Mouse (Mus musculus): ENCODE measurements around the gene Iqgap1. TPM values are rescaled to one million over a fixed set of nuclear protein-coding genes. Genes with fewer than 3 reads are reported as not detected.

Gene Iqgap1
- polyA plus RNA-seq, 1 experiment = 284 TPM

DNA sequence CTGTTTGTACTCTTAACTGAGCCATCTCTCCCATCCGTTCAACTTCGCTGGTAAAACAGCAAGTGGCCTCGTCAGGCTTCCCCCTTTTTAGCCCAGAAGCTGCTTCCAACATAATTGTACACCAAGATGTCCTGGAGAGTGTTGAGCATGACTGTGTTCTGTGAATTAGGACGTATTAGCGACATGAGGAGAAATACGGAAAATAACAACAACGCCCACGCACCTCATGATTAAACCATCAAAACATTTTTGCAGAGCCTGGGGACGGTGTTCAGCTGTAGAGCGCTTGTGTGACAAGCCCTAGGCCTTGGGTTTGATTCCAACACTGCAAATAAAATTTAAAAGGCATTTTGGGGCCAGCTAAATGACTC is 136.6 kb downstream of the Iqgap1 start:
- TF ChIP-seq POLR2A (IDR thresholded peaks at IDR 0.05; ENCODE audit: borderline replicate concordance, low read depth, low read length) (no peak), CTCF (IDR thresholded peaks at IDR 0.05; ENCODE audit: low read depth, low read length) (no peak)
- peak overlapping the region; percentile 1; the same call in 1 of the 2 replicates for H3K27ac ChIP-seq (ENCODE audit: insufficient read depth, low read depth, low read length)
- peaks cover 10% of the 10 kb centered on the region for H3K4me1 ChIP-seq (ENCODE audit: control insufficient read depth, insufficient read depth, low read length)
- peak overlapping the region; percentile 98 for H3K4me3 ChIP-seq (ENCODE audit: insufficient read depth, low read length)

DNA sequence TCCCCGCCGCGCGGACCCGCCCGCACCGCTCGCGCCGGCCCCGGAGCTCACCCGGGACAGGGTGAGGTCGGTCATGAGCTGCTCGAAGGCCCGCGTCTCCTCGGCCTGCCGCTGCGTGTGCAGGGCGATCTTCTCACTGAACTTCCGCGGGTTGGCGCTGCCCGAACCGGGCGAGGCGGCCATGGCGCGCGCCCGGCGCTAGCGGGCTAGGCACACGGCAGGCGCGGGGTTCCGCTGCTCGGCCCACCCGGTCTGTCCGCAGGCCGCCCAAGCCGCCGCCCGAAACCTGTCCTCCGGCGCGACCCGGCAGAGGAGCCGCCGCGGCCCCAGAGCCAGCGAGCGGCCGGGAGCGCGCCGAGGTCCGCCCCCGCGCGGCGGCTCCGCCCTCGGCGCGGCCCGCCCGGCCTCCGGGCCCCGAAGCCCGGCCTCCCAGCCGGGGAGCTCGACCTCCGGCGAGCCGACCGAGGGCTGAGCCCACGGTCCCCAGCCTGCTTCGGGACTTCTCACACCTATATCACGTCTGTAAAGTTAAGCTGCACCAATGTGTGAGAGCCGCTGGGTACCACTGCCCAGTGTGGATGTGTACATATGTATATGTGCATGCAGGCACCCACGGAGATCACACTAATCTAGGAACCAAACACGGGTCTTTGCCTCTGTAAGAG is 137.1 kb downstream of the Iqgap1 start, which contains the start of gene Crtc3:
Gene Crtc3 (minus strand): TSS at position 322 of the 665 bp plus-strand sequence.
- Histone ChIP-seq H3K4me1 (ENCODE audit: control insufficient read depth, insufficient read depth, low read length) (peaks cover 13% of the 10 kb centered on the region), H3K27ac (ENCODE audit: insufficient read depth, low read depth, low read length) (peak within 1 kb of the TSS; percentile 49), H3K4me3 (ENCODE audit: insufficient read depth, low read length) (peak within 1 kb of the TSS; percentile 98)
- TF ChIP-seq POLR2A (IDR thresholded peaks at IDR 0.05; ENCODE audit: borderline replicate concordance, low read depth, low read length) (no peak), CTCF (IDR thresholded peaks at IDR 0.05; ENCODE audit: low read depth, low read length) (no peak)

DNA sequence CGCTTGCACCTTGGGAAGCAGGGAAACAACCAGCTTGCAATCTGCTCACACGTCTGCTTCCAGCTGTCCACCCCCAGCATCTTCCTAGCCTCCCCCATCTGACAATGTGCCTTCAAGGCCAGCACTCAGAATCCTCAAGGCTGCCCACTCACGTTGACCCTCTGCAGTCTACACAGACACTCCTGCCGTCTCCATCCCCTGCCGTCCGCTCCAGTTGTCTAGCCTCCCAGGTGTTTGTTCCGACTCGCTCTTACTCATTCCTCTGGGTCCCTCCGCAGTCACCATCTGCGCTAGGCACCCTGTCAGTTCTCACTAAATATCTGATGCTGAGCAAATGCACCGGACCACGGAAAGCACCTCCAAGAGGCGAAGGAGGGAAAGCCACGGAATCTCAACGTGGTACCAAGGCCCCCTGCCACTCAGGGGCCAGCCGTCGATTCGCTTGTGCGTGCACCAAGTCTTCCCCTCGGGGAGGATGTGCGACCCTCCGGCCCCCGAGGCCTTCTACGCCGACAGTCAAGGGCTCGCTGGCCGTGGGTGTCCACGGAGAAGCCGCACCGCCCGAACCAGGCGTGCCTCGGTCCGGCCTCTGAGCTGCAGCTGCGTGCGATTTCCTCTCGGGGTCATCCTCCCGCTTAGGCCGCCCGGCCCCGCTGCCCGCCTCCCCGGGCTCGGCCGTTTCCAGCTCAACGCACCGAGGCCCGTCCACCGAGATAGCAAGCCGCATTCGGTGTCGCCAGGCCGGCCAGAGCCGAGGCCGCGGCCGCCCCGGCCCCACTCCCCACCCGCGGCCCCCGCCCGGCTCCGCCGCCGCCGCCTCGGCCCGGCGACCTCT is 137.8 kb downstream of the Iqgap1 start:
- Histone ChIP-seq H3K27ac (ENCODE audit: insufficient read depth, low read depth, low read length) (peak overlapping the region; percentile 49; the same call in 1 of the 2 replicates), H3K4me3 (ENCODE audit: insufficient read depth, low read length) (peak overlapping the region; percentile 98), H3K4me1 (ENCODE audit: control insufficient read depth, insufficient read depth, low read length) (peaks cover 13% of the 10 kb centered on the region)
- TF ChIP-seq POLR2A (IDR thresholded peaks at IDR 0.05; ENCODE audit: borderline replicate concordance, low read depth, low read length) (no peak), CTCF (IDR thresholded peaks at IDR 0.05; ENCODE audit: low read depth, low read length) (no peak)

DNA sequence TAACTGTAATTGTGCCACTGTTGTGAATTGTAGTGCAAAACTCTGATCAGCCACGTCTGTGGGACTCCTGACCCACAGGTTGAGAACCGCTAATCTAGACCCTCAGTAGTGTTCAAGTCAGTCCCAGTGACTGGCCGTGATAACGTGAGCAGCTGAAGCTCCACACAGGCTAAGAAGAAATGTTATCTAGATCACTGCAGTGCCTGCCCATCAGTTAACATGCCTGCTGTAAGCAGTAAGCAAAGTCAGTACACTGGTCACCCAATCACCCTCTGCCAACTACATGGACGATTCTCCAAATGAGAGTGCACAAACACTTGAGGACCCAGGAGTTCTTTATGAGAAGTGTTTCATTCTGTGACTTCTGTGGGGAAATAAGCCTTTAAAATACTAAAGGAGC is 140.1 kb downstream of the Iqgap1 start:
- H3K27ac ChIP-seq (ENCODE audit: insufficient read depth, low read depth, low read length) = no peak overlapping the region
- H3K4me1 ChIP-seq (ENCODE audit: control insufficient read depth, insufficient read depth, low read length) = peaks cover 13% of the 10 kb centered on the region
- no peak overlapping the region for H3K4me3 ChIP-seq (ENCODE audit: insufficient read depth, low read length)
- TF ChIP-seq POLR2A (IDR thresholded peaks at IDR 0.05; ENCODE audit: borderline replicate concordance, low read depth, low read length) = no peak
- TF ChIP-seq CTCF (IDR thresholded peaks at IDR 0.05; ENCODE audit: low read depth, low read length) = no peak

DNA sequence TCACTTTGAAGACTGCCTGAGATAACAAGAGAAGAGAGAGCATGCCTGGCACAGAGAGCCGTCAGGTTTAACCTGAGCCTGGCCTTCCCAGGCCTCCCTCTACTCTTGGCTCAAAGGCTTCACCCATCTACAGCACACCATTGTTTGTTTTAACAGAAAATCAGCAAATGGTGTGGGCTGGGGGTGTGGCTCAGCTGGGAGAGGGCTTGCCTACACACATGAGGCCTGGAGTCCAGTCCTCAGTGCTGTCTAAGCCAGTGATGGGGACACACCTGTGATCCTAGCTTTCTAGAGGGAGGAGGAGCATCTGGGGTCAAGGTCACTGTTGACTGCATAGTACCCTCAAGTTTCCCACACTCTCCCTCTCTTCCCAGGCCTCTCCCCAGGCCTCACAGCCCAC is 143.1 kb downstream of the Iqgap1 start:
- no peak overlapping the region for H3K27ac ChIP-seq (ENCODE audit: insufficient read depth, low read depth, low read length)
- TF ChIP-seq CTCF (IDR thresholded peaks at IDR 0.05; ENCODE audit: low read depth, low read length) (no peak), POLR2A (IDR thresholded peaks at IDR 0.05; ENCODE audit: borderline replicate concordance, low read depth, low read length) (no peak)
- H3K4me3 ChIP-seq (ENCODE audit: insufficient read depth, low read length) = no peak overlapping the region
- peaks cover 16% of the 10 kb centered on the region for H3K4me1 ChIP-seq (ENCODE audit: control insufficient read depth, insufficient read depth, low read length)

DNA sequence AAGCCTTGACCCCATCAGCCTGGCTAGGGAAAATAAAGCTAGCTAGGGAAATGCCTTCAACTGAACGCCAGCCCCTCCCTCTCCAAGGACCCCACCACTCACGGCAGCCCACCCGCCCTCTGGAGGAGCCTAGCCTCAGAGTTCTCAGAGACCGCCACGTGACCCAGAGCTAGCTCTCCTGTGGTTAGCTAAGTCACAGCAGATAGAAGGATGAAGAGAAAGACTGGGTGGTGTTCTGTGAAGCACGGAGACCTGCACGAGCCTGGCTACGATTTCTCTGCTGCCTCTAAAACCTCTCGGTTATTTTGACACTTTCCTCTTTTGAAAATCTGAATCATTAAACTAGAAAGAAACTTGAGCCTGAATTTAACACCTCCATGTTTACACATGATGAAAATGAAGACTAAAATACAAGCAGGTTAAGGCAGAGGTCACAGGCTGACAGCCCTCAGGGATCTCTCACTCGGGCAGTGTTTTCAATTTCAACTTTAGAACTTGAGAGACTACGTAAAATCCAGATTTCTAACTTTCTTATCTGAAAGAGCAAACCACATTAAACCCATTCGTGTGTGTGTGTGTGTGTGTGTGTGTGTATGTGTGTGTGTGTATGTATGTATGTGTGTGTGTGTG is 145.4 kb downstream of the Iqgap1 start:
- TF ChIP-seq CTCF (IDR thresholded peaks at IDR 0.05; ENCODE audit: low read depth, low read length) = no peak
- no peak for TF ChIP-seq POLR2A (IDR thresholded peaks at IDR 0.05; ENCODE audit: borderline replicate concordance, low read depth, low read length)
- peaks cover 10% of the 10 kb centered on the region for H3K4me1 ChIP-seq (ENCODE audit: control insufficient read depth, insufficient read depth, low read length)
- no peak overlapping the region for H3K4me3 ChIP-seq (ENCODE audit: insufficient read depth, low read length)
- no peak overlapping the region for H3K27ac ChIP-seq (ENCODE audit: insufficient read depth, low read depth, low read length)

DNA sequence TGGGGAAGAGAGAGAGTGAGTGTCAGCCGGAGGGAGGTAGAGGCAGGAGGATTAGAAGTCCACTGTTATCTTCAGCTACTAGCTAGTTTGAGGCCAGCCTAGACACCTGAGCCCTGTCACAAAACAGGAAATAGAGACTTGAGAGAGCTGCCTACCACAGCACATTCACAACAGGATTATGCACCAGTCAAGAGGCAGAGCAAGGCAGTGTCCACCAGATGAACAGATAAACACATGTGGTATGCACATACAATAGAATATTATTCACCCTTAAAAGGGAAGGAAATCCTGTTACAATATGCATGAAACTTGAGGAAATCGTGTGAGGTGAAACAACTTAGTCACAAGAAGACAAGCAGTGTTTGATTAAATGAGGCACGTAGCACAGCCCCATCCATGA is 153.5 kb downstream of the Iqgap1 start:
- no peak overlapping the region for H3K4me3 ChIP-seq (ENCODE audit: insufficient read depth, low read length)
- TF ChIP-seq CTCF (IDR thresholded peaks at IDR 0.05; ENCODE audit: low read depth, low read length) (no peak), POLR2A (IDR thresholded peaks at IDR 0.05; ENCODE audit: borderline replicate concordance, low read depth, low read length) (no peak)
- no peak overlapping the region for H3K27ac ChIP-seq (ENCODE audit: insufficient read depth, low read depth, low read length)
- peaks cover 16% of the 10 kb centered on the region for H3K4me1 ChIP-seq (ENCODE audit: control insufficient read depth, insufficient read depth, low read length)

DNA sequence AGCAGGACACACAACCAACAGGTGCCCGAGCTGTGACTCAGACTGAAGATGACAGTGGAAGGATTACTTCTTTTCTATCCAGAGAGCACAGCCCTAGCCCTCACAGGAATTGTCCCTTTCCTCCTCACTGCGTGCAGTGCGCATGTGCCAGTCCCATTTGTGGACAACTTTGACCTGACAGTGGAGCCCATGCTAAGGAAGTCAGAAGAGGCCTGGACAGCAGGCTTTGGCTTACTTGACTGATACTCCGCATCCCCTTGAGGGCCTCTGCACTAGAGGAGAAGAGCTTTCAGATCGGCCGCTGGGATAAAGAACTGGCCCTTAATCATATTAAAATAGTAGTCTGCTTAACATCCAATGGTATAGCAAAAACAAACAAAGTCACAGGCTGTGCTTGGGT is 154.9 kb downstream of the Iqgap1 start:
- Histone ChIP-seq H3K27ac (ENCODE audit: insufficient read depth, low read depth, low read length) (no peak overlapping the region), H3K4me3 (ENCODE audit: insufficient read depth, low read length) (no peak overlapping the region), H3K4me1 (ENCODE audit: control insufficient read depth, insufficient read depth, low read length) (peaks cover 16% of the 10 kb centered on the region)
- TF ChIP-seq POLR2A (IDR thresholded peaks at IDR 0.05; ENCODE audit: borderline replicate concordance, low read depth, low read length) (no peak), CTCF (IDR thresholded peaks at IDR 0.05; ENCODE audit: low read depth, low read length) (no peak)

DNA sequence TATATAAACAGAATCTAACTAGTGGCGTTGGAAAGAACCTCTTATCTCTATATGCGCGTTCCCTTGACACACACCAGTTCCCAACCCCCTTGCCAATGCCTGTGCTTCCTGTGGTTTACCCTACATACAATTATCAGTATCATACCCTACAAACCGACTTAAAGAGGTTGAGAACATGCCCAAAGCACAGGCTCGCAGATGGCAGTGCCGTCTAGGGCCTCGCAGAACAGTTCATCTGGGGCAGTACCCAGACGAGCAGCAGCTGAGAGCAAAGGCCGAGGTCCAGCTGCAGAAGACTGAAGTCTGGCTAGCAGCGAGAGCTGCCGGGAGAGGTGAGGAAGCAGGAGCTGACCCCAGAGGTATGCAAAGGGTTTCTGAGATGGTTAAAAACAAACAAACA is 158.6 kb downstream of the Iqgap1 start:
- Histone ChIP-seq H3K4me1 (ENCODE audit: control insufficient read depth, insufficient read depth, low read length) (peaks cover under 1% of the 10 kb centered on the region; the same call in 1 of the 2 replicates), H3K27ac (ENCODE audit: insufficient read depth, low read depth, low read length) (no peak overlapping the region), H3K4me3 (ENCODE audit: insufficient read depth, low read length) (no peak overlapping the region)
- TF ChIP-seq CTCF (IDR thresholded peaks at IDR 0.05; ENCODE audit: low read depth, low read length) (no peak), POLR2A (IDR thresholded peaks at IDR 0.05; ENCODE audit: borderline replicate concordance, low read depth, low read length) (no peak)
